Mouse (Mus musculus) cerebellum, adult 2 months (tissue): Measurements from ENCODE around the gene M1ap.

Source experiments
- CTCF ChIP-seq: fragments of 200-500 bp; IDR thresholded peaks from 2 replicates; pipeline ENCODE4 v1.5.1; 2011; ENCODE audit warnings: low read depth, mild to moderate bottlenecking, control low read depth, low read length, moderate library complexity, borderline replicate concordance; ENCODE audit not compliant: insufficient read depth
- POLR2A ChIP-seq: fragments of 200-500 bp; IDR thresholded peaks from 2 replicates; pipeline ENCODE4 v1.6.1; 2011; ENCODE audit warnings: low read length, control low read depth, borderline replicate concordance; ENCODE audit not compliant: insufficient read depth

- TF ChIP-seq CTCF (no peak), POLR2A (no peak)
Measured at GRCm38 (mm10) chr6:83015749-83016148, 69.0 kb downstream of the M1ap start.
